Mouse (Mus musculus) CH12.LX (cell line): ENCODE measurements around the gene Cmss1. TPM values are rescaled to one million over a fixed set of nuclear protein-coding genes. Genes with fewer than 3 reads are reported as not detected.

Source experiments
- DNase-seq: peaks from one replicate; pipeline ENCODE4 v3.0.0-alpha.2; 2013; ENCODE audit errors: extremely low read depth
- H3K27ac ChIP-seq: 2 replicates; pipeline ENCODE4 v1.5.1; 2012; ENCODE audit warnings: low read depth, mild to moderate bottlenecking, control low read depth, moderate library complexity; ENCODE audit not compliant: insufficient read depth
- H3K27me3 ChIP-seq: replicated peaks from 2 replicates; pipeline ENCODE3; 2012; ENCODE audit warnings: inconsistent platforms
- H3K36me3 ChIP-seq, 2 experiments: replicated peaks in 1 of 2; 2 replicates each; pipeline versions ENCODE3 to v1.6.1; 2012; ENCODE audit warnings: inconsistent platforms in 1 of 2, low read length in 1 of 2, mild to moderate bottlenecking in 1 of 2, mixed read lengths in 1 of 2, moderate library complexity in 1 of 2; ENCODE audit not compliant: control insufficient read depth in 1 of 2, insufficient read depth in 1 of 2
- H3K4me1 ChIP-seq, 2 experiments: 2 replicates each; pipeline ENCODE4 v1.6.1; 2012; ENCODE audit warnings: inconsistent platforms in 1 of 2, moderate library complexity in 1 of 2; ENCODE audit not compliant: insufficient read depth in 2 of 2, control insufficient read depth in 1 of 2
- H3K4me2 ChIP-seq: 2 replicates; pipeline ENCODE4 v1.6.1; 2012; ENCODE audit warnings: low read depth, mild to moderate bottlenecking, control low read depth; ENCODE audit not compliant: poor library complexity, insufficient read depth, severe bottlenecking
- H3K4me3 ChIP-seq, 3 experiments: fragments of 150-350 bp in 1 of 3; sonication (generic) in 1 of 3; replicated peaks in 1 of 3; 2 replicates each; pipeline versions ENCODE3 to v1.5.1; 2011 to 2012; ENCODE audit warnings: low read depth in 2 of 3, low read length in 2 of 3, mild to moderate bottlenecking in 2 of 3, moderate library complexity in 2 of 3, control low read depth in 1 of 3, improper control_type of control experiment in 1 of 3, inconsistent platforms in 1 of 3, mixed read lengths in 1 of 3; ENCODE audit not compliant: poor library complexity in 1 of 3
- H3K79me2 ChIP-seq: replicated peaks from 2 replicates; pipeline ENCODE4 v1.6.1; 2012; ENCODE audit warnings: mild to moderate bottlenecking, moderate library complexity; ENCODE audit not compliant: control insufficient read depth, poor library complexity, insufficient read depth, severe bottlenecking; ENCODE audit errors: extremely low read depth
- H3K9ac ChIP-seq: 2 replicates; pipeline ENCODE4 v1.6.1; 2012; ENCODE audit warnings: low read depth, mild to moderate bottlenecking, control low read depth, moderate library complexity; ENCODE audit not compliant: insufficient read depth
- H3K9me3 ChIP-seq: replicated peaks from 2 replicates; pipeline ENCODE3; 2012; ENCODE audit warnings: low read length, inconsistent platforms, mixed read lengths
- BHLHE40 ChIP-seq: IDR thresholded peaks from 2 replicates; pipeline ENCODE4 v1.6.1; 2011; ENCODE audit warnings: mild to moderate bottlenecking, low read depth, low read length, improper control_type of control experiment
- CHD1 ChIP-seq: IDR thresholded peaks from 2 replicates; pipeline ENCODE4 v1.6.1; 2012; ENCODE audit warnings: low read depth, low read length, improper control_type of control experiment, inconsistent platforms
- CHD2 ChIP-seq: IDR thresholded peaks from 2 replicates; pipeline ENCODE4 v1.6.1; 2011; ENCODE audit warnings: low read length, improper control_type of control experiment
- CTCF ChIP-seq, 2 experiments: IDR thresholded peaks in 1 of 2; conservative IDR thresholded peaks in 1 of 2; 2 replicates each; pipeline ENCODE4 v1.5.1; 2011 to 2012; ENCODE audit warnings: low read depth in 2 of 2, low read length in 2 of 2, improper control_type of control experiment in 1 of 2, inconsistent platforms in 1 of 2, mild to moderate bottlenecking in 1 of 2, moderate library complexity in 1 of 2
- EP300 ChIP-seq: IDR thresholded peaks from 2 replicates; pipeline ENCODE4 v1.6.1; 2011; ENCODE audit warnings: low read length, improper control_type of control experiment
- ETS1 ChIP-seq: conservative IDR thresholded peaks from 2 replicates; pipeline ENCODE4 v1.6.1; 2012; ENCODE audit warnings: low read depth, mild to moderate bottlenecking, inconsistent platforms, low read length, improper control_type of control experiment, moderate library complexity
- GABPA ChIP-seq: IDR thresholded peaks from 2 replicates; pipeline ENCODE4 v1.6.1; 2012; ENCODE audit warnings: low read depth, low read length, improper control_type of control experiment, inconsistent platforms; ENCODE audit not compliant: insufficient replicate concordance
- HCFC1 ChIP-seq: IDR thresholded peaks from 2 replicates; pipeline ENCODE4 v1.6.1; 2012; ENCODE audit warnings: low read depth, mild to moderate bottlenecking, inconsistent platforms, low read length, improper control_type of control experiment
- IRF4 ChIP-seq: IDR thresholded peaks from 2 replicates; pipeline ENCODE4 v1.6.1; 2014; ENCODE audit warnings: low read depth, mild to moderate bottlenecking, inconsistent platforms, low read length, improper control_type of control experiment
- JUN ChIP-seq: IDR thresholded peaks from 2 replicates; pipeline ENCODE4 v1.6.1; 2011; ENCODE audit warnings: low read depth, mild to moderate bottlenecking, low read length, improper control_type of control experiment, moderate library complexity; ENCODE audit not compliant: insufficient read depth
- JUND ChIP-seq: conservative IDR thresholded peaks from 2 replicates; pipeline ENCODE4 v1.6.1; 2011; ENCODE audit warnings: low read depth, low read length, improper control_type of control experiment
- MEF2A ChIP-seq: IDR thresholded peaks from 2 replicates; pipeline ENCODE4 v1.6.1; 2014; ENCODE audit warnings: low read depth, mild to moderate bottlenecking, inconsistent platforms, low read length, improper control_type of control experiment, borderline replicate concordance
- MXI1 ChIP-seq: IDR thresholded peaks from 2 replicates; pipeline ENCODE4 v1.6.1; 2011; ENCODE audit warnings: mild to moderate bottlenecking, low read depth, low read length, improper control_type of control experiment
- MYC ChIP-seq: IDR thresholded peaks from 2 replicates; pipeline ENCODE4 v1.6.1; 2011; ENCODE audit warnings: low read depth, mild to moderate bottlenecking, improper control_type of control experiment, low read length
- POLR2AphosphoS2 ChIP-seq: IDR thresholded peaks from 2 replicates; pipeline ENCODE4 v1.6.1; 2011; ENCODE audit warnings: low read depth, low read length, improper control_type of control experiment
- RCOR1 ChIP-seq: conservative IDR thresholded peaks from 2 replicates; pipeline ENCODE4 v1.6.1; 2012; ENCODE audit warnings: low read depth, mild to moderate bottlenecking, inconsistent platforms, low read length, improper control_type of control experiment
- SIN3A ChIP-seq: IDR thresholded peaks from 2 replicates; pipeline ENCODE4 v1.6.1; 2012; ENCODE audit warnings: low read length, improper control_type of control experiment, inconsistent platforms
- TCF12 ChIP-seq: IDR thresholded peaks from 2 replicates; pipeline ENCODE4 v1.6.1; 2014; ENCODE audit warnings: low read depth, mild to moderate bottlenecking, inconsistent platforms, low read length, improper control_type of control experiment
- UBTF ChIP-seq: IDR thresholded peaks from 2 replicates; pipeline ENCODE4 v1.6.1; 2012; ENCODE audit warnings: low read depth, mild to moderate bottlenecking, inconsistent platforms, low read length, improper control_type of control experiment, moderate library complexity
- ZC3H11A ChIP-seq: IDR thresholded peaks from 2 replicates; pipeline ENCODE4 v1.6.1; 2012; ENCODE audit warnings: low read depth, mild to moderate bottlenecking, inconsistent platforms, low read length, improper control_type of control experiment
- ZKSCAN1 ChIP-seq: IDR thresholded peaks from 2 replicates; pipeline ENCODE4 v1.6.1; 2012; ENCODE audit warnings: low read depth, inconsistent platforms, low read length, improper control_type of control experiment, borderline replicate concordance
- ZMIZ1 ChIP-seq: IDR thresholded peaks from 2 replicates; pipeline ENCODE4 v1.6.1; 2012; ENCODE audit warnings: low read depth, mild to moderate bottlenecking, inconsistent platforms, low read length, improper control_type of control experiment
- ZNF384 ChIP-seq: IDR thresholded peaks from 2 replicates; pipeline ENCODE4 v1.6.1; 2012; ENCODE audit warnings: low read depth, low read length, improper control_type of control experiment, inconsistent platforms
- dilution Hi-C: fragments of 300-500 bp; cut with MboI; formaldehyde crosslinking; loops from 2 replicates; pipeline ENCODE4 v1.14.3; 2020; ENCODE audit warnings: low sequenced_read_pairs; ENCODE audit not compliant: extremely low pct_unique_long_range_greater_than_20kb, extremely low pct_ligation_motif_present
- in situ Hi-C: fragments of 300-500 bp; cut with MboI; formaldehyde crosslinking; loops from 3 replicates; pipeline ENCODE4 v1.14.3; 2019; ENCODE audit warnings: low sequenced_read_pairs, low pct_ligation_motif_present, low pct_unique_long_range_greater_than_20kb, mixed read lengths
- polyA plus RNA-seq: library from polyadenylated mRNA; unstranded; fragments of >175 nt; gene quantifications from 2 replicates; pipeline ENCODE4 v1.2.1, GENCODE M21; 2012; ENCODE audit warnings: low read depth; ENCODE audit not compliant: insufficient read length
- total RNA-seq, 2 experiments: library from RNA; depleted of rRNA; stranded (reverse); fragments of 300-350 nt in 1 of 2; fragments of >200 nt in 1 of 2; gene quantifications; 2 replicates each; pipeline ENCODE4 v1.2.3; 2012 to 2014

Cmss1 gene
- total and polyA plus RNA-seq, 3 experiments: 94.7 to 107 (median 103) TPM

GRCm38 (mm10) chr16:57500851-57501250, 105.8 kb downstream of the Cmss1 start:
- H3K4me3 ChIP-seq: no peak overlapping the region
- H3K4me2 ChIP-seq: no peak overlapping the region
- H3K9ac ChIP-seq: no peak overlapping the region
- TF ChIP-seq CTCF (conservative IDR thresholded peaks at IDR 0.05 in 1 of 2, IDR thresholded peaks at IDR 0.05 in 1 of 2; ENCODE audit: low read depth in 2 of 2, low read length in 2 of 2) (no peak), RCOR1 (no peak), POLR2AphosphoS2 (no peak), ZMIZ1 (no peak), ZNF384 (no peak), CHD2 (no peak), ETS1 (no peak), CHD1 (no peak), BHLHE40 (no peak), IRF4 (no peak), JUN (no peak), SIN3A (no peak), MXI1 (no peak)
- no peak overlapping the region for H3K27ac ChIP-seq
- DNase-seq: peak; percentile 45
- dilution Hi-C loops (no loop called here), in situ Hi-C loops (no loop called here)
- no peaks in the 10 kb centered on the region for H3K27me3 ChIP-seq
- H3K79me2 ChIP-seq: no peaks in the 10 kb centered on the region
- H3K9me3 ChIP-seq: no peaks in the 10 kb centered on the region
- H3K4me1 ChIP-seq: peaks cover 0 to 30% of the 10 kb centered on the region in 2 experiments; a peak in 2 of 4 replicates
- H3K36me3 ChIP-seq: no peaks in the 10 kb centered on the region

GRCm38 (mm10) chr16:57496437-57497173, 110.1 kb downstream of the Cmss1 start:
- H3K36me3 ChIP-seq: no peaks in the 10 kb centered on the region
- H3K9me3 ChIP-seq: no peaks in the 10 kb centered on the region
- H3K27ac ChIP-seq: no peak overlapping the region
- H3K27me3 ChIP-seq: no peaks in the 10 kb centered on the region
- DNase-seq: no peak
- H3K4me2 ChIP-seq: no peak overlapping the region
- H3K9ac ChIP-seq: no peak overlapping the region
- TF ChIP-seq JUND (no peak), ZKSCAN1 (no peak), GABPA (no peak), ETS1 (no peak), CHD2 (no peak), MEF2A (no peak), TCF12 (no peak), SIN3A (no peak), HCFC1 (no peak), ZC3H11A (no peak), ZNF384 (no peak), CHD1 (no peak), POLR2AphosphoS2 (no peak), UBTF (no peak), MYC (no peak), JUN (no peak), EP300 (no peak)
- no peak overlapping the region for H3K4me3 ChIP-seq
- H3K79me2 ChIP-seq: no peaks in the 10 kb centered on the region
- H3K4me1 ChIP-seq: peaks cover 0 to 27% of the 10 kb centered on the region in 2 experiments; a peak in 2 of 4 replicates
- dilution Hi-C loops: no loop called here
- in situ Hi-C loops: no loop called here
